Mouse (Mus musculus) megakaryocyte, embryonic 14.5 days (primary cell): Measurements from ENCODE around the gene Stxbp5.

ENCODE experiments used
- FLI1 ChIP-seq: IDR thresholded peaks from 2 replicates; pipeline ENCODE4 v1.6.1; 2012; ENCODE audit warnings: low read length, inconsistent platforms, mixed read lengths
- GATA1 ChIP-seq: IDR thresholded peaks from 3 replicates; pipeline ENCODE4 v1.6.1; 2012; ENCODE audit warnings: mixed read lengths, low read length, inconsistent platforms, borderline replicate concordance

GRCm38 (mm10) chr10:9801571-9801970 is 99.3 kb downstream of the Stxbp5 start:
- TF ChIP-seq GATA1 = no peak
- TF ChIP-seq FLI1 = no peak
